Mouse (Mus musculus) stomach, adult 2 months (tissue): ENCODE data around the gene Smpdl3a. TPM values are rescaled to one million over a fixed set of nuclear protein-coding genes. Genes with fewer than 3 reads are reported as not detected.

Experiments
- polyA plus RNA-seq: library from polyadenylated mRNA; depleted of rRNA; stranded (reverse); fragments of >200 nt; gene quantifications from 2 replicates; pipeline ENCODE4 v1.2.3, GENCODE M21; 2012; rRNA removed

The Smpdl3a gene
- 92.6 and 138 TPM in 2 replicates for polyA plus RNA-seq

GRCm38 (mm10) chr10:57794018-57794417 is at the start of gene Smpdl3a:
Smpdl3a (plus strand) TSS chr10:57794335.

GRCm38 (mm10) chr10:57784876-57785150 is 9.3 kb upstream of the Smpdl3a start, which contains the start of gene Fabp7:
Fabp7 (plus strand) TSS chr10:57784881.

Other genes with a start within 250 kb of the Smpdl3a start
- gene Pkib, start 162.4 kb upstream of the Smpdl3a start, polyA plus RNA-seq = 0.18 and 0.41 TPM in 2 replicates
- gene Fabp7, start 9.5 kb upstream of the Smpdl3a start, polyA plus RNA-seq = 0.16 TPM in 1 of 2 replicates, not detected in the other